Mouse (Mus musculus) right cerebral cortex, postnatal 25 days (tissue): ENCODE results near the gene 4931422A03Rik.

Experiments
- DNase-seq: peaks from one replicate; pipeline ENCODE4 v3.0.0; 2022

The 4931422A03Rik gene

DNA sequence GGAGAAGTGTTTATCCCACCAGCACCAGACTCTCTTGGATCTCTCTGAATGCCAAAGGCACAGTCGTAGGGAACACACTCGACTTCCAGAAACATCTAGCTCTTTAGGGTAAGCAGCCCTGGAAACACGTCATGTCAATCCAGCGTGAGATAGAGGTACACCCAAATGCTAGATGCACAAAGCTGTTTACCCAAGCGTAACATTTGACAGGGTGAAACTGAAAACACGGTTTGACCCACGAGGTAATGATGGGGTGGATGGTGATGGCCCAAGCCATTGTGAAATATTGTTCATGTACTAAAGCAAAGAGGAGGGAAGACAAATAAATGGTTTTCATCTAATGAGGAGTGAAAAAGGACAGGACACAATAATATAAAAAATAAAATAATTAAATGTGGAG lies 93.9 kb downstream of the 4931422A03Rik start:
- no peak for DNase-seq

- DNase-seq = no peak
These were observed 95.7 kb downstream of the 4931422A03Rik start for GRCm38 (mm10) chr2:103932480-103932879.

DNA sequence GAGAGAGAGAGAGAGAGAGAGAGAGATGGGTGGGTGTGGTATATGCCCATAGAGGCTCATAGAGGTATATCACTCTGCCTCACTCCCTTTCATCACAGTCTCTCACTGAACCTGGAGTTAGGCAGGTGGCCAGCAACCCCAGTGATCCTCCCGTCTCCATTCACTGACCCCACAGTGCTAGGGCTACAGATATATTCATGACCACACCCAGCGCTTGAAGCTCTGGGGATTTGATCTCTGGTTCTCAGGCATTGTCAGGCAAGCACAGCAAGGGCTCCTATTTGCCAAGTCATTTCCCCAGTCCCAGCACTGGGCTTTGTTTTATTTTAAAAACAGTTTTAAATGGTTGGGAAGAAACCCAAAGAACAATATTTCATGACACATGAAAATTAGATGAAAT lies 96.1 kb downstream of the 4931422A03Rik start:
- DNase-seq = no peak

DNA sequence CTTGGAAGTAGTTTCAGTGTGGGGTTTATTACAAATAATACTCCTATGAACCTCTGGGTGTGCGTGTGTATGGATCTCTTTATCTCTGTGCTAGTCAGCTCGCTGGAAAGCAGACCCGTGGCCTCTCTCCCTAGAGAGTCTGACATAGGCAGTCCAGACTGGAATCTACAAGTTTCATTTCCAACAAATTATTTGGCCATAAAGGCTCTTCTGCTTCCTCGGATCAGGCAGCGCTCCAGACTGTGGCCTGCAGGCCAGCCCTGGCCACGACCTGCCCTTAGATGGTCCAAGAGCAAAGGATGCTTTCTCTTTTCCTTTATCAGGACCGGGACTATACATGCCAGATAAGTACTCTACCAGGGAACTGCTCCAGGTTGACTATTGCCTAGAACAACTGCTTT lies 96.7 kb downstream of the 4931422A03Rik start:
- DNase-seq = no peak

DNA sequence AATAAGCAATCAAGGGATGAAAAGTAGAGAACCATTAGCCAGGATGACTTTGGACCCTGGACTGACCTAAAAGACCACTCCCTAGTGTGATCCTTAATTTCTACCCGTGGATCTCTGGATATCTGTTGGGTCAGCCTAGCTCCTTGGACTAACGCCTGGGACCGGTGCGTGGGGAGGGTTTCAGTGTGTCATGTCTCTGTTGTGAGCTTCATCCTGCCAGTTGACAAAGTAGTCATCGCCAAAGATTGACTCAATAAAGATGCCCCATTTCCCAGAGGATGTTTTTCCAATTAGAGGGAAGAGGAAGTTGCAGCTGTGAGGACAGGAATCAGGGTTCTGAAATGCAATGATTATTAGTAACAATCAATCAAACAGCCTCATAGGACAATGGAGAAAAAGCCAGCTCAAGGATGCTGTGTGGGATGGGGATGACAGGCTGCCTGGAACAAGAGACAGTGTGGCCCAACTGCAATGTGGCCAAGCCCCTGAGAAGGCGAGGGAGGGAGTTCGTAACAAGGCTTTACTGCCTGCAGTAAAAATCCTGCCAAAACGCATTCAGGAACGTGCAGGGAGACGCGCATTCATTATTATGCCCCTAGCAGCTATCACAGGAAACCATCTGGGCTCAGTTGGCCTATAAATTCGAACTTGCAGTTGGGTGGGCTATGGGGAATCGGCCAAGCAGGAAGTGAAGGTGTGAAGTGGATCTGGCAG lies 97.7 kb downstream of the 4931422A03Rik start:
- no peak for DNase-seq

GRCm38 (mm10) chr2:103927610-103928145 lies 100.5 kb downstream of the 4931422A03Rik start:
- DNase-seq = no peak

DNA sequence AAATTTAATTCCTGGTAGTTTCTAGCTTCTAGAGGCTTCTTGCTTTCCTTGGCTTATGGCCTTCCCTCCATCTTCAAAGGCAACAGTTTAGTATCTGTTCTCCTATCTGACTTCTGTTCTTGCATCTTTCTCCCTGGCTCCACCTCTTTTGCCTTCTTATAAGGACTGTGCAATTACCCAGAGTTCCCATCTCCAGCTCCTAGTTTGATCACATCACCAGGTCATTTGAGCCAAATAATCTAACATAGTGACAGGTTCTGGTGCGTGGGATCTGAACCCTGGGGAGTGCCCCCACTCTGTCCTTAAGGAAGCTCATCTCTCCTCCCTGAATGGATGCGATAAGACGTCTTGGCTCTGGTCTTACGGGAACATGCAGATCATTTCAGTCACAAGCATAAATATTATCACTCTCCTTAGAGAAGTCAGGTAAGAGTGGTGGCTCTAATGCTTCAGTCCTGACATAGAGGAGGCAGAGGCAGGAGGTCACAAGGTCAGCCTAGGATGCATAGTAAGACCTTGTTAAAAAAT lies 101.5 kb downstream of the 4931422A03Rik start:
- no peak for DNase-seq

GRCm38 (mm10) chr2:103919488-103919887 lies 108.7 kb downstream of the 4931422A03Rik start:
- no peak for DNase-seq

- no peak for DNase-seq
These were observed 109.8 kb downstream of the 4931422A03Rik start for GRCm38 (mm10) chr2:103918375-103918774.

GRCm38 (mm10) chr2:103917375-103917774 lies 110.8 kb downstream of the 4931422A03Rik start:
- DNase-seq = no peak
